Mouse (Mus musculus) ES-Bruce4 (cell line): ENCODE measurements around the gene Rln3.

Source experiments
- CTCF ChIP-seq: IDR thresholded peaks from one replicate; pipeline ENCODE4 v1.8.1; 2011; ENCODE audit warnings: low read depth, low read length
- EP300 ChIP-seq: IDR thresholded peaks from 2 replicates; pipeline ENCODE4 v1.6.1; 2011; ENCODE audit warnings: low read depth, low read length; ENCODE audit not compliant: insufficient read depth
- POLR2A ChIP-seq: IDR thresholded peaks from one replicate; pipeline ENCODE4 v1.8.1; 2011; ENCODE audit warnings: low read length; ENCODE audit not compliant: insufficient read depth

DNA sequence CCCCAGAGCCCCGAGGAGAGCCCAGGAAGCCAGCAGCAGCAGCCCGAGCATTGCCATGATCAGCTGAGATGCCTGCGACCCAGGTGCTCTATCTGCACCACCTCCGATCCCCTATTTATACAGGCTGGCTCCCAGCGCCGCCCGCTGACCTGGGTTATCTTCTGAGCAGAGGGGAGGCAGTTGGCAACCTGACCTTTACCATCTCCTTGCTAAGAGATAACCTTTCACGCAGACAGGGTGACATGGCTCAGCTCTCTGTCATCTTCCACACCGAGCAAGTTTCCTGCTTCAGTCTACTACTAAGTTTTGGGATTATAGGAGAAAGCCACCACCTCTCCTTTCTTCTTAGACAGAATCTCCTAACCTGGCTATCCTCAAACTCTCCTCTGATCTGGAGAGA is at the start of gene Rln3:
- TF ChIP-seq CTCF (no peak), POLR2A (no peak), EP300 (no peak)
